11 mouse cellular contexts compared by ENCODE assay signal in genomic region chr5:125052237-125052602, GRCm38 (mm10). TPM values are rescaled to one million over a fixed set of nuclear protein-coding genes. Genes with fewer than 3 reads are reported as not detected.
A peak's percentile ranks its signal among the peaks of the same experiment; 100 is the strongest.
DNase-seq lines count a peak whose midpoint lies in the region; ATAC-seq and TF ChIP-seq lines count a peak whose summit lies in the region.
"Had no signal": no experiment of that assay in that cellular context is flagged by ENCODE, and none has a peak within 500 bp of the region (broad histone marks: within the 10 kb centered on the region; RNA-seq: fewer than 3 reads in every experiment).

No protein-coding gene starts in this region.

- no peak overlapping the region for H3K4me3 ChIP-seq in stomach, embryonic 15.5 days (replicated peaks)
- H3K4me3 ChIP-seq in stomach, postnatal 0 days (ENCODE audit: low read depth, low read length): no peak overlapping the region
- no peak overlapping the region for H3K4me3 ChIP-seq in lung, embryonic 15.5 days
- H3K4me3 ChIP-seq in kidney, embryonic 15.5 days (replicated peaks): no peak overlapping the region
- H3K4me3 ChIP-seq: midbrain, embryonic 15.5 days had no signal

- 69% methylated on average over 10 of the region's 10 CpGs for WGBS in stomach, embryonic 15.5 days
- WGBS in stomach, postnatal 0 days: 63% methylated on average over 10 of the region's 10 CpGs
- WGBS in lung, embryonic 15.5 days: 55% methylated on average over 10 of the region's 10 CpGs
- WGBS in kidney, embryonic 15.5 days: 71% methylated on average over 10 of the region's 10 CpGs

- peaks cover 52% of the 10 kb centered on the region for H3K36me3 ChIP-seq in stomach, embryonic 15.5 days
- H3K36me3 ChIP-seq in stomach, postnatal 0 days (ENCODE audit: control insufficient read depth, insufficient read depth, low read length): peaks cover 38% of the 10 kb centered on the region
- H3K36me3 ChIP-seq in lung, embryonic 15.5 days: peaks cover 51% of the 10 kb centered on the region
- H3K36me3 ChIP-seq in kidney, embryonic 15.5 days: peaks cover 78% of the 10 kb centered on the region

- no peaks in the 10 kb centered on the region for H3K9me3 ChIP-seq in stomach, embryonic 15.5 days
- no peaks in the 10 kb centered on the region for H3K9me3 ChIP-seq in stomach, postnatal 0 days (ENCODE audit: control insufficient read depth, low read length)
- no peaks in the 10 kb centered on the region for H3K9me3 ChIP-seq in lung, embryonic 15.5 days
- H3K9me3 ChIP-seq in kidney, embryonic 15.5 days (replicated peaks): no peaks in the 10 kb centered on the region
- H3K9me3 ChIP-seq: midbrain, embryonic 15.5 days had no signal

- no peak for TF ChIP-seq EP300 in stomach, postnatal 0 days (optimal IDR thresholded peaks at IDR 0.05)

- peak overlapping the region; percentile 12; the same call in 1 of the 2 replicates for H3K27ac ChIP-seq in stomach, embryonic 15.5 days
- H3K27ac ChIP-seq in stomach, postnatal 0 days (replicated peaks): no peak overlapping the region
- 0 out of 2 replicates have a peak overlapping the region, but pooled peaks have one; percentile 17 for H3K27ac ChIP-seq in lung, embryonic 15.5 days
- H3K27ac ChIP-seq in kidney, embryonic 15.5 days: no peak overlapping the region
- H3K27ac ChIP-seq: midbrain, embryonic 15.5 days had no signal

- H3K27me3 ChIP-seq in stomach, embryonic 15.5 days (replicated peaks): no peaks in the 10 kb centered on the region
- no peaks in the 10 kb centered on the region for H3K27me3 ChIP-seq in stomach, postnatal 0 days (ENCODE audit: control insufficient read depth, insufficient read depth, low read length)
- no peaks in the 10 kb centered on the region for H3K27me3 ChIP-seq in lung, embryonic 15.5 days
- no peaks in the 10 kb centered on the region for H3K27me3 ChIP-seq in kidney, embryonic 15.5 days
- H3K27me3 ChIP-seq: midbrain, embryonic 15.5 days had no signal

- H3K4me1 ChIP-seq in stomach, embryonic 15.5 days: peaks cover 36% of the 10 kb centered on the region
- peaks cover 3% of the 10 kb centered on the region for H3K4me1 ChIP-seq in stomach, postnatal 0 days (replicated peaks; ENCODE audit: control insufficient read depth, insufficient read depth)
- peaks cover 59% of the 10 kb centered on the region for H3K4me1 ChIP-seq in lung, embryonic 15.5 days
- peaks cover 51% of the 10 kb centered on the region for H3K4me1 ChIP-seq in kidney, embryonic 15.5 days

- peak; percentile 36 for DNase-seq in adrenal gland, postnatal 14 days
- DNase-seq in adrenal gland, adult 18-20 months (ENCODE audit: low spot score in 2 of 2): no peak
- no peak for DNase-seq in stomach, postnatal 0 days (ENCODE audit: low spot score)
- DNase-seq in Muller cell, postnatal 12 days (ENCODE audit: inconsistent ontology term): no peak
- DNase-seq: adrenal gland, postnatal 25 days had no signal

- no peak for ATAC-seq in stomach, embryonic 15.5 days (ENCODE audit: insufficient read depth, low FRiP score, low read depth)
- ATAC-seq in stomach, postnatal 0 days (ENCODE audit: low FRiP score, low TSS enrichment): no peak
- ATAC-seq in lung, embryonic 15.5 days (ENCODE audit: borderline replicate concordance, extremely low read depth, low FRiP score, low TSS enrichment): no peak
- ATAC-seq in kidney, embryonic 15.5 days (replicated peaks; ENCODE audit: low FRiP score): no peak
- no peak for ATAC-seq in erythroblast, adult 5-6 weeks (replicated peaks; ENCODE audit: low FRiP score, poor library complexity, severe bottlenecking)
- ATAC-seq: midbrain, embryonic 15.5 days had no signal

- no peak for TF ChIP-seq CTCF in stomach, postnatal 0 days (IDR thresholded peaks at IDR 0.05; ENCODE audit: low read depth)

- no peak overlapping the region for H3K4me2 ChIP-seq in stomach, embryonic 15.5 days
- H3K4me2 ChIP-seq in stomach, postnatal 0 days (replicated peaks; ENCODE audit: low read depth): no peak overlapping the region
- H3K4me2 ChIP-seq in lung, embryonic 15.5 days: no peak overlapping the region
- H3K4me2 ChIP-seq in kidney, embryonic 15.5 days: no peak overlapping the region
- H3K4me2 ChIP-seq: midbrain, embryonic 15.5 days had no signal

- no peak overlapping the region for H3K9ac ChIP-seq in stomach, embryonic 15.5 days
- H3K9ac ChIP-seq in stomach, postnatal 0 days (ENCODE audit: low read length): no peak overlapping the region
- no peak overlapping the region for H3K9ac ChIP-seq in lung, embryonic 15.5 days
- H3K9ac ChIP-seq in kidney, embryonic 15.5 days: no peak overlapping the region
- H3K9ac ChIP-seq: midbrain, embryonic 15.5 days had no signal

RNA-seq across cellular contexts. Expression of gene Rflna, which starts 49.2 kb away (rescaled TPM):
- total RNA-seq in adrenal gland, postnatal 14 days (2021): 3.7 and 5.3 TPM in 2 replicates
- 1 to 10 TPM; 2.9 to 6.3 TPM for total RNA-seq in adrenal gland, adult 18-20 months (2021)
- polyA plus RNA-seq in stomach, embryonic 15.5 days (2015; fragmentation: Nextera tagmentation; extraction: Ambion mirVana): 3.6 and 4.4 TPM in 2 replicates
- polyA plus RNA-seq in stomach, postnatal 0 days (2015; fragmentation: Nextera tagmentation; extraction: Ambion mirVana): 1.8 and 2.3 TPM in 2 replicates
- polyA plus RNA-seq in lung, embryonic 15.5 days (2015; fragmentation: Nextera tagmentation; extraction: Ambion mirVana): 6.4 and 7.7 TPM in 2 replicates
- 4.6 and 5.0 TPM in 2 replicates for polyA plus RNA-seq in kidney, embryonic 15.5 days (2015; fragmentation: Nextera tagmentation; extraction: Ambion mirVana)
- not detected in 2 replicates for total RNA-seq in erythroblast, adult 5-6 weeks (2015; ENCODE audit: low replicate concordance)
- total RNA-seq in erythroblast, adult 5-6 weeks (2017; ENCODE audit: low replicate concordance): not detected in 2 replicates
- polyA plus RNA-seq: erythroblast, embryonic 14.5 days had no signal

Comparison
In these comparisons a context has a peak if more than half of its experiments do, and no peak if none do; other contexts are left out.
1. H3K27ac ChIP-seq: peak in stomach, embryonic 15.5 days (single experiment) and lung, embryonic 15.5 days (single experiment); none in stomach, postnatal 0 days (single experiment) and kidney, embryonic 15.5 days (single experiment).